Mouse (Mus musculus) hindbrain, embryonic 16.5 days (tissue): ENCODE measurements around the gene Btf3l4. TPM values are rescaled to one million over a fixed set of nuclear protein-coding genes. Genes with fewer than 3 reads are reported as not detected.
A peak's percentile ranks its signal among the peaks of the same experiment; 100 is the strongest.

Source experiments
- ATAC-seq: fragments of 200-750 bp; cut with Nextera tagmentation; 2 replicates; pipeline ENCODE4 v1.8.0; 2017; ENCODE audit warnings: moderate TSS enrichment, moderate library complexity
- H3K27ac ChIP-seq: fragments of 300-500 bp; sonication (generic); 2 replicates; pipeline ENCODE4 v1.5.1; 2014; ENCODE audit warnings: low read depth, mild to moderate bottlenecking, control low read depth, low read length, moderate library complexity
- H3K27me3 ChIP-seq: fragments of 300-500 bp; sonication (generic); replicated peaks from 2 replicates; pipeline ENCODE4 v1.6.1; 2014; ENCODE audit warnings: low read length; ENCODE audit not compliant: control insufficient read depth, insufficient read depth
- H3K36me3 ChIP-seq: fragments of 300-500 bp; sonication (generic); 2 replicates; pipeline ENCODE4 v1.6.1; 2014; ENCODE audit warnings: mild to moderate bottlenecking, low read length, moderate library complexity, mixed read lengths; ENCODE audit not compliant: control insufficient read depth, insufficient read depth
- H3K4me1 ChIP-seq: fragments of 300-500 bp; sonication (generic); 2 replicates; pipeline ENCODE4 v1.6.1; 2014; ENCODE audit warnings: low read depth, low read length; ENCODE audit not compliant: control insufficient read depth, insufficient read depth
- H3K4me2 ChIP-seq: fragments of 300-500 bp; sonication (generic); 2 replicates; pipeline ENCODE4 v1.6.1; 2014; ENCODE audit warnings: mild to moderate bottlenecking, low read length, control low read depth, moderate library complexity
- H3K4me3 ChIP-seq: fragments of 300-500 bp; sonication (generic); 2 replicates; pipeline ENCODE4 v1.5.1; 2014; ENCODE audit warnings: mild to moderate bottlenecking, low read length, control low read depth, moderate library complexity
- H3K9ac ChIP-seq: fragments of 300-500 bp; sonication (generic); 2 replicates; pipeline ENCODE4 v1.6.1; 2014; ENCODE audit warnings: low read depth, mild to moderate bottlenecking, control low read depth, low read length, moderate library complexity
- H3K9me3 ChIP-seq: fragments of 300-500 bp; sonication (generic); 2 replicates; pipeline ENCODE4 v1.6.1; 2014; ENCODE audit warnings: mild to moderate bottlenecking, low read length, moderate library complexity; ENCODE audit not compliant: control insufficient read depth
- WGBS: fragments of 180-500 bp; shearing (Covaris S2); extraction: QIAGEN DNeasy Blood & Tissue Kit; methylation state at CpG from one replicate; pipeline ENCODE4 v1.1.7; 2014; 5-methylcytosine and 5-hydroxymethylcytosine counted together
- polyA plus RNA-seq: library from polyadenylated mRNA; unstranded; fragments of >200 nt; fragmentation: Nextera tagmentation; extraction: Ambion mirVana; gene quantifications from 2 replicates; pipeline ENCODE4 v1.2.1, GENCODE M21; 2015

Btf3l4 gene
- polyA plus RNA-seq, 1 experiment from 2014 or later: 129 TPM

GRCm38 (mm10) chr4:108790507-108790906, 42.9 kb downstream of the Btf3l4 start:
- no peaks in the 10 kb centered on the region for H3K36me3 ChIP-seq
- ATAC-seq: no peak
- no peak overlapping the region for H3K9ac ChIP-seq
- H3K4me2 ChIP-seq: no peak overlapping the region
- 65% methylated on average over 1 of the region's 1 CpGs for WGBS
- H3K4me3 ChIP-seq: no peak overlapping the region
- no peak overlapping the region for H3K27ac ChIP-seq
- no peaks in the 10 kb centered on the region for H3K4me1 ChIP-seq
- H3K9me3 ChIP-seq: no peaks in the 10 kb centered on the region
- no peaks in the 10 kb centered on the region for H3K27me3 ChIP-seq

GRCm38 (mm10) chr4:108789258-108789936, 44.0 kb downstream of the Btf3l4 start:
- Histone ChIP-seq H3K27ac (no peak overlapping the region), H3K9me3 (no peaks in the 10 kb centered on the region), H3K4me3 (no peak overlapping the region), H3K4me1 (no peaks in the 10 kb centered on the region), H3K9ac (no peak overlapping the region), H3K27me3 (no peaks in the 10 kb centered on the region), H3K36me3 (no peaks in the 10 kb centered on the region), H3K4me2 (no peak overlapping the region)
- ATAC-seq: no peak
- 82% methylated on average over 6 of the region's 6 CpGs for WGBS

GRCm38 (mm10) chr4:108782421-108783085, 50.9 kb downstream of the Btf3l4 start:
- no peak overlapping the region for H3K4me3 ChIP-seq
- no peak overlapping the region for H3K9ac ChIP-seq
- no peaks in the 10 kb centered on the region for H3K9me3 ChIP-seq
- H3K4me2 ChIP-seq: no peak overlapping the region
- H3K36me3 ChIP-seq: no peaks in the 10 kb centered on the region
- peaks cover 3% of the 10 kb centered on the region; the same call in 1 of the 2 replicates for H3K4me1 ChIP-seq
- no peaks in the 10 kb centered on the region for H3K27me3 ChIP-seq
- no peak overlapping the region for H3K27ac ChIP-seq
- WGBS: 33% methylated on average over 8 of the region's 8 CpGs
- ATAC-seq: no peak

DNA sequence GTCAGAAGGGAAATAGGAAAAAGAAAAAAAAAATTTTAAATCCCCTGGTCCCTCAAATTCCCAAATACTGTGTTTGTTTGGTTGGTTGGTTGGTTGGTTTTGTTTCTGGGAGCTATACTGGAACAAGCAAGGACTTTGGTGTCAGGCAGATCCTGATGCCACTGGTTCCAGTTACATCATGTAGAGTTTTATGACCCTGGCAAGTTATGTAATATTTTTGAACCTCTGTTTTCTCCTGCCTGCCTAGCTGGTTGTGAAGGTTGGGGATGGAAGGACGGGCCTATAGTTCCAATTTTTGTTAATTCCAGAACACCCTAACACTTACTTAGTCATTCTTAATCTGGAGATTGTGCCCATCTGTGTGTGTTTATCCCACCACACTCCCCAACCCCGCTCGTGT, 51.8 kb downstream of the Btf3l4 start:
- no peak overlapping the region for H3K9ac ChIP-seq
- no peaks in the 10 kb centered on the region for H3K36me3 ChIP-seq
- ATAC-seq: no peak
- 65% methylated on average over 3 of the region's 3 CpGs for WGBS
- no peaks in the 10 kb centered on the region for H3K27me3 ChIP-seq
- no peak overlapping the region for H3K27ac ChIP-seq
- H3K4me3 ChIP-seq: peak overlapping the region; percentile 85; the same call in 1 of the 2 replicates
- H3K9me3 ChIP-seq: no peaks in the 10 kb centered on the region
- H3K4me1 ChIP-seq: peaks cover 3% of the 10 kb centered on the region; the same call in 1 of the 2 replicates
- peak overlapping the region; percentile 57 for H3K4me2 ChIP-seq

DNA sequence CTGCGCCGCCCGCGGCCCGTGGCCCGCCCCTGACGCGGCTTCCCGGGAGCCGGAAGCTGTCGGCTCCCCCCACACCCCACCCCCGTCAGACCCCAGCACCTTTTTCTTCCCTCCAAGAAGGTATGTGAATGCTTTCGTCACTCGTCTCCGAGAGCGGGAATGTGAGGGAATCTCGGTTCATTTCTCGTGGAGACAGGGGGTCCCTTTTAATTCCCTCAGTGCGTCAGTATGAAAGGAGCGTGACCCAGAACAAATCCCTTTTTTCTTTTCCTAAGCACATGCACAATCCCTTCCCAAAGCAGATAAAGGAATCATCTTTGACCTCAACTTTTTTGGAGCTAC, 52.6 kb downstream of the Btf3l4 start:
- Histone ChIP-seq H3K4me3 (peak overlapping the region; percentile 85), H3K27me3 (no peaks in the 10 kb centered on the region), H3K4me1 (peaks cover 3% of the 10 kb centered on the region; the same call in 1 of the 2 replicates), H3K36me3 (no peaks in the 10 kb centered on the region), H3K4me2 (peak overlapping the region; percentile 57), H3K9me3 (no peaks in the 10 kb centered on the region), H3K27ac (peak overlapping the region; percentile 98), H3K9ac (peak overlapping the region; percentile 100)
- WGBS: 0% methylated on average over 13 of the region's 20 CpGs
- ATAC-seq: no peak

- H3K9me3 ChIP-seq: no peaks in the 10 kb centered on the region
- peaks cover 3% of the 10 kb centered on the region; the same call in 1 of the 2 replicates for H3K4me1 ChIP-seq
- peak; percentile 95 for ATAC-seq
- H3K27me3 ChIP-seq: no peaks in the 10 kb centered on the region
- WGBS: under 1% methylated on average over 54 of the region's 111 CpGs
- no peaks in the 10 kb centered on the region for H3K36me3 ChIP-seq
- peak within 1 kb of the TSS; percentile 100 for H3K9ac ChIP-seq
- peak within 1 kb of the TSS; percentile 98 for H3K27ac ChIP-seq
- H3K4me3 ChIP-seq: peak within 1 kb of the TSS; percentile 85
- H3K4me2 ChIP-seq: peak within 1 kb of the TSS; percentile 57
These were observed 53.2 kb downstream of the Btf3l4 start, which contains the start of gene Zfyve9 for GRCm38 (mm10) chr4:108780057-108780863. Gene Zfyve9 (minus strand): TSS chr4:108780798.

- peak overlapping the region; percentile 85 for H3K4me3 ChIP-seq
- H3K9me3 ChIP-seq: no peaks in the 10 kb centered on the region
- no peaks in the 10 kb centered on the region for H3K27me3 ChIP-seq
- H3K4me2 ChIP-seq: peak overlapping the region; percentile 57
- peak overlapping the region; percentile 98 for H3K27ac ChIP-seq
- H3K9ac ChIP-seq: peak overlapping the region; percentile 100
- peaks cover 3% of the 10 kb centered on the region; the same call in 1 of the 2 replicates for H3K4me1 ChIP-seq
- ATAC-seq: no peak
- H3K36me3 ChIP-seq: no peaks in the 10 kb centered on the region
- WGBS: 0% methylated on average over 7 of the region's 7 CpGs
These were observed 53.7 kb downstream of the Btf3l4 start for GRCm38 (mm10) chr4:108779763-108780056.

DNA sequence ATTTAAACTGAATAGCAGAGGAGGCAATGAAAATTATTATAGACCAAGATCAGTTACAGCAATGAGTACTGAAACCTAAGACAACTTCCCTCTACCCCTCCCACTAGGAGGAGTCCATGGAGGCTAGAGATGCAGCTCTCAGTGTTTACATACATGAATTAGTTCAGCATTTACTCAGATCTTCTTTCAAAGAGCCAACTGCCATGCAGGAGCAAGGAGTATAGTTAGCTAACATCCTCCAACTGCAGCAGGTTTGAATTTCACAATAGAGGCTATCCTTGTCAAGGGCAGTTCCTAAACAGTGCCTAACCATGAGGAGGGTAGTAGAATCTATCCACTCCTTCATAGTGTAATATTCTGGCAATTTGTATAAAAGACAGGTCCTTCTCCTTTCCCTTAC, 64.9 kb downstream of the Btf3l4 start:
- Histone ChIP-seq H3K27ac (no peak overlapping the region), H3K27me3 (no peaks in the 10 kb centered on the region), H3K9ac (no peak overlapping the region), H3K4me1 (no peaks in the 10 kb centered on the region), H3K4me3 (no peak overlapping the region), H3K9me3 (no peaks in the 10 kb centered on the region), H3K4me2 (no peak overlapping the region), H3K36me3 (no peaks in the 10 kb centered on the region)
- ATAC-seq: no peak
